In genomic region chr15:26309291-26309931, GRCm38 (mm10) we compare ENCODE assay signal across 8 mouse cellular contexts. TPM values are rescaled to one million over a fixed set of nuclear protein-coding genes. Genes with fewer than 3 reads are reported as not detected.
DNase-seq lines count a peak whose midpoint lies in the region; ATAC-seq lines count a peak whose summit lies in the region.

No protein-coding gene starts in this region.

- no peaks in the 10 kb centered on the region for H3K36me3 ChIP-seq in forebrain, embryonic 16.5 days (ENCODE audit: control insufficient read depth, insufficient read depth)
- H3K36me3 ChIP-seq in hindbrain, embryonic 13.5 days, result no peaks in the 10 kb centered on the region

- H3K27ac ChIP-seq in forebrain, embryonic 16.5 days (ENCODE audit: low read length), result peak overlapping the region; percentile 84
- H3K27ac ChIP-seq in hindbrain, embryonic 13.5 days, result peak overlapping the region; percentile 96

- peak; percentile 33 for DNase-seq in CD4-positive, CD25-positive, alpha-beta regulatory T cell, adult 2 months (ENCODE audit: low read depth, low spot score)
- DNase-seq in c-Kit-positive CD71-positive TER-119-positive erythroid progenitor cells, embryonic 14.5 days (ENCODE audit: low spot score), result peak; percentile 23
- DNase-seq in layer of hippocampus, postnatal 36 days, result peak; percentile 36 to 47
- DNase-seq in lung, postnatal 36 days, result peak; percentile 25
- DNase-seq in right cerebral cortex, postnatal 36 days (ENCODE audit: low spot score in 2 of 2), result peak; percentile 17 to 20

- ATAC-seq in CD4-positive, CD25-positive, alpha-beta regulatory T cell, adult 4 months, result no peak
- ATAC-seq in forebrain, embryonic 16.5 days, result peak; percentile 32
- ATAC-seq in hindbrain, embryonic 13.5 days (ENCODE audit: low FRiP score), result peak; percentile 74

- peak overlapping the region; percentile 89 for H3K4me2 ChIP-seq in forebrain, embryonic 16.5 days (ENCODE audit: low read length)
- H3K4me2 ChIP-seq in hindbrain, embryonic 13.5 days, result peak overlapping the region; percentile 82

- peak overlapping the region; percentile 84 for H3K4me3 ChIP-seq in forebrain, embryonic 16.5 days (replicated peaks; ENCODE audit: low read length)
- H3K4me3 ChIP-seq in hindbrain, embryonic 13.5 days, result peak overlapping the region; percentile 71

- peaks cover 4% of the 10 kb centered on the region; the same call in 1 of the 2 replicates for H3K4me1 ChIP-seq in forebrain, embryonic 16.5 days (replicated peaks; ENCODE audit: control insufficient read depth, insufficient read depth, low read length)
- peaks cover 13% of the 10 kb centered on the region for H3K4me1 ChIP-seq in hindbrain, embryonic 13.5 days (replicated peaks)

- no peaks in the 10 kb centered on the region for H3K9me3 ChIP-seq in forebrain, embryonic 16.5 days (ENCODE audit: control insufficient read depth, low read length)
- no peaks in the 10 kb centered on the region for H3K9me3 ChIP-seq in hindbrain, embryonic 13.5 days

- no peaks in the 10 kb centered on the region; the same call in 1 of the 2 replicates for H3K27me3 ChIP-seq in forebrain, embryonic 16.5 days (replicated peaks; ENCODE audit: control insufficient read depth, insufficient read depth, low read length)
- H3K27me3 ChIP-seq in hindbrain, embryonic 13.5 days, result no peaks in the 10 kb centered on the region

- peak overlapping the region; percentile 84 for H3K9ac ChIP-seq in forebrain, embryonic 16.5 days (replicated peaks; ENCODE audit: low read depth, low read length)
- H3K9ac ChIP-seq in hindbrain, embryonic 13.5 days, result peak overlapping the region; percentile 88

- 0% methylated on average over 60 of the region's 62 CpGs for WGBS in forebrain, embryonic 16.5 days
- under 1% methylated on average over 60 of the region's 62 CpGs for WGBS in hindbrain, embryonic 13.5 days

RNA-seq across cellular contexts. Expression of gene March11, which starts 0.6 kb away (rescaled TPM):
- under 1 TPM in 1 of 2 experiments, not detected in 1; 0.42 TPM for polyA plus RNA-seq in CD4-positive, CD25-positive, alpha-beta regulatory T cell, adult 4 months (2017; shearing (Covaris generic))
- 2.3 and 4.5 TPM in 2 replicates for polyA plus RNA-seq in forebrain, embryonic 16.5 days (2015; fragmentation: Nextera tagmentation; extraction: Ambion mirVana)
- polyA plus RNA-seq in hindbrain, embryonic 13.5 days (2015; fragmentation: Nextera tagmentation; extraction: Ambion mirVana), result 8.4 and 9.1 TPM in 2 replicates
- 1 to 10 TPM; 7.4 to 9.1 TPM for total RNA-seq in layer of hippocampus, postnatal 36 days (2021)
